Mouse (Mus musculus) olfactory bulb, adult 2 months (tissue): ENCODE data around the gene Dapp1. TPM values are rescaled to one million over a fixed set of nuclear protein-coding genes. Genes with fewer than 3 reads are reported as not detected.
"Not testable (repeated sequence)": the region's sequence is repeated elsewhere in the genome, so short reads cannot be mapped to it uniquely, and the experiment has no call there.

Experiments used
- H3K27ac ChIP-seq: fragments of 200-500 bp; 2 replicates; pipeline ENCODE4 v1.5.1; 2012; ENCODE audit warnings: low read depth, low read length; ENCODE audit not compliant: insufficient read depth
- H3K4me1 ChIP-seq: fragments of 200-500 bp; 2 replicates; pipeline ENCODE4 v1.6.1; 2012; ENCODE audit warnings: low read length; ENCODE audit not compliant: control insufficient read depth, insufficient read depth
- H3K4me3 ChIP-seq: fragments of 200-500 bp; 2 replicates; pipeline ENCODE4 v1.5.1; 2012; ENCODE audit warnings: mild to moderate bottlenecking, low read depth, low read length, moderate library complexity; ENCODE audit not compliant: insufficient read depth
- CTCF ChIP-seq: fragments of 200-500 bp; IDR thresholded peaks from 2 replicates; pipeline ENCODE4 v1.5.1; 2012; ENCODE audit warnings: low read depth, mild to moderate bottlenecking, low read length, moderate library complexity; ENCODE audit not compliant: insufficient read depth
- POLR2A ChIP-seq: fragments of 200-500 bp; IDR thresholded peaks from 2 replicates; pipeline ENCODE4 v1.6.1; 2012; ENCODE audit warnings: mild to moderate bottlenecking, low read depth, low read length, moderate library complexity; ENCODE audit not compliant: insufficient read depth
- WGBS: fragments of 180-500 bp; shearing (Covaris S2); methylation state at CpG from one replicate; pipeline ENCODE4 v1.1.7; 2018; 5-methylcytosine and 5-hydroxymethylcytosine counted together
- polyA plus RNA-seq: library from polyadenylated mRNA; stranded (reverse); fragments of >200 nt; gene quantifications from 2 replicates; pipeline ENCODE4 v1.2.4, GENCODE M21; 2012; ENCODE audit warnings: low replicate concordance; ENCODE audit not compliant: missing spikeins, insufficient read depth, insufficient read length

Dapp1 gene
- polyA plus RNA-seq, 1 experiment = not detected

DNA sequence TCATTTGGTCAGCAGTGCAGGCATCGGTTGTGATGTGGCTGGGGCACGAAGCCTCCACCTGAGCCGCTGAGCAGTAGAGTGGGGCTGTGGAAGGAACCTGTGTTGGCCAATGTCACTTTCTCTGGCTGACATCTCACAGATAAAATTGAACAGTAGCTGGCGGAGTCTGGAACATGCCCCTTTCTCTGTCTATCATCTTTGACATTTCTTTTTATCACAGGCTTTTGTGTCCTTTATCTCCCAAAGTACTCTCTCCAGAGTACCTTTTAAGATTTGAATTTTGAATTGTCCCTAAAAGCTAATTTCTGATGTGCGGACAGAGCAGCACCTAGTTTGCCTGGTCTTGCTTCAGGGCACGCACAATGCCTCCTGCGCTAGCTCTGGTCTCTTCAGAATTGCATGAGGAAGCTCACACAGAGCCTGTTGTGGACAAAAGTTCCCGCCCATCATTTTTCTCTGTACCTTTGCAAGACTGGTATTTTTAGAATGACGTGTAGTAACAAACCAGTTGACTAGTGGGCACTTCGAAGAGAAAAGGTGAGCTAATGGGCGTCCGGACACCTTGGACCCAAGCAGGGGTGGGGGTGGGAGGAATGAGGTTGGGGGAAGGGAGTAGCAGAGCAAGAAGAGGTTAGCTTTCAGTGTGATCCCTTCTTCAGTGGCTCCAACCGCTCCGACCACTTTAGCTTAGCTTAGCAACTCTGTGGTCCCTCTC lies 13.1 kb downstream of the Dapp1 start:
- Histone ChIP-seq H3K27ac (no peak overlapping the region), H3K4me3 (no peak overlapping the region), H3K4me1 (peaks cover 5% of the 10 kb centered on the region; the same call in 1 of the 2 replicates)
- 93% methylated on average over 14 of the region's 14 CpGs for WGBS
- TF ChIP-seq CTCF = no peak
- TF ChIP-seq POLR2A = no peak

DNA sequence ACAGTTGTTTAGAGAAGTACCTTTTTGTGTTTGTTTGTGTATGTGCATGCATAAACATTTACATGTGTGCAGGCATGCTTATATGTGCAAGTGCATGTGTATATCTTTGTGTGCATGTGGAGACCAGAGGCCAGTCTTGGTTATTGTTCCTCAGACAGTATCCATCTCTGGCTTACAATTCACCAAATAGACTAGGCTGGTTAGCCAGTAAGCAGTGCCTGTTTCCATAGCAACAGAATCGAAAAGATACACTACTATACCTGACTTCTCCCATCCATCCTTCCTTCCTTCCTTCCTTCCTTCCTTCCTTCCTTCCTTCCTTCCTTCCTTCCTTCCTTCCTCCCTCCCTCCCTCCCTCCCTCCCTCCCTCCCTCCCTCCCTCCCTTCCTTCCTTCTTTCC lies 17.3 kb downstream of the Dapp1 start:
- H3K4me3 ChIP-seq, H3K4me1 ChIP-seq, H3K27ac ChIP-seq: not testable (repeated sequence)
- 17% methylated on average over 1 of the region's 1 CpGs for WGBS

GRCm38 (mm10) chr3:137963508-137963907 lies 17.8 kb downstream of the Dapp1 start:
- Histone ChIP-seq H3K27ac (no peak overlapping the region), H3K4me1 (peaks cover 3% of the 10 kb centered on the region; the same call in 1 of the 2 replicates), H3K4me3 (no peak overlapping the region)
- 76% methylated on average over 8 of the region's 8 CpGs for WGBS
- no peak for TF ChIP-seq CTCF
- no peak for TF ChIP-seq POLR2A

GRCm38 (mm10) chr3:137961736-137962385 lies 19.5 kb downstream of the Dapp1 start:
- H3K27ac ChIP-seq = no peak overlapping the region
- no peak for TF ChIP-seq CTCF
- no peak for TF ChIP-seq POLR2A
- H3K4me1 ChIP-seq = peaks cover 3% of the 10 kb centered on the region; the same call in 1 of the 2 replicates
- WGBS = 75% methylated on average over 8 of the region's 8 CpGs
- no peak overlapping the region for H3K4me3 ChIP-seq

DNA sequence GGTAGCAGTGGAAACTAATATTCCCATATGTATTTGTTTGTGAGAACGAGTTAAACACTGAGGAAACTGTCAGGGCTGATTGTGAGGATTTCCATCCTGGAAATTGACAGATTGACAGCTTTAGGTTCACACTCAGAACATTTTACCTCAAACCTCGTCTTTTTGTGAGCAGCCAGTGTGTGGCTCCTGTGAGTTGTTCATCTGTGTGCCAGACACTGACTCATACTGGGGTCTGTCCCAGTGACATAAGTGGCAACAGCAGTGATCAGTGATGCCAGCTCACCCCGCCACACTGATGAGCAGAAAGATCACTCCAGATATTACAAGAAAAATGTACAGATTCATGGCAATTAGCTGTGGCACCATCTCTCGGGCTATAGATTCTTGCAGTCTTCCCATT lies 21.9 kb downstream of the Dapp1 start:
- no peak overlapping the region for H3K27ac ChIP-seq
- TF ChIP-seq POLR2A (no peak), CTCF (no peak)
- H3K4me1 ChIP-seq = peaks cover 4% of the 10 kb centered on the region; the same call in 1 of the 2 replicates
- H3K4me3 ChIP-seq = no peak overlapping the region
- WGBS = 80% methylated on average over 4 of the region's 4 CpGs

- 98% methylated on average over 4 of the region's 4 CpGs for WGBS
- TF ChIP-seq POLR2A (no peak), CTCF (no peak)
- Histone ChIP-seq H3K4me1 (peaks cover 6% of the 10 kb centered on the region; the same call in 1 of the 2 replicates), H3K27ac (no peak overlapping the region), H3K4me3 (no peak overlapping the region)
Observed at GRCm38 (mm10) chr3:137958352-137958751, 23.0 kb downstream of the Dapp1 start.

GRCm38 (mm10) chr3:137957864-137958263 lies 23.5 kb downstream of the Dapp1 start:
- WGBS = 89% methylated on average over 9 of the region's 9 CpGs
- H3K27ac ChIP-seq = no peak overlapping the region
- H3K4me3 ChIP-seq = no peak overlapping the region
- TF ChIP-seq CTCF (no peak), POLR2A (no peak)
- peaks cover 9% of the 10 kb centered on the region; the same call in 1 of the 2 replicates for H3K4me1 ChIP-seq

- no peak for TF ChIP-seq CTCF
- TF ChIP-seq POLR2A = no peak
- 29% methylated on average over 16 of the region's 16 CpGs for WGBS
- Histone ChIP-seq H3K27ac (no peak overlapping the region), H3K4me3 (no peak overlapping the region), H3K4me1 (peaks cover 20% of the 10 kb centered on the region)
Observed at GRCm38 (mm10) chr3:137955560-137956081, 25.7 kb downstream of the Dapp1 start.

DNA sequence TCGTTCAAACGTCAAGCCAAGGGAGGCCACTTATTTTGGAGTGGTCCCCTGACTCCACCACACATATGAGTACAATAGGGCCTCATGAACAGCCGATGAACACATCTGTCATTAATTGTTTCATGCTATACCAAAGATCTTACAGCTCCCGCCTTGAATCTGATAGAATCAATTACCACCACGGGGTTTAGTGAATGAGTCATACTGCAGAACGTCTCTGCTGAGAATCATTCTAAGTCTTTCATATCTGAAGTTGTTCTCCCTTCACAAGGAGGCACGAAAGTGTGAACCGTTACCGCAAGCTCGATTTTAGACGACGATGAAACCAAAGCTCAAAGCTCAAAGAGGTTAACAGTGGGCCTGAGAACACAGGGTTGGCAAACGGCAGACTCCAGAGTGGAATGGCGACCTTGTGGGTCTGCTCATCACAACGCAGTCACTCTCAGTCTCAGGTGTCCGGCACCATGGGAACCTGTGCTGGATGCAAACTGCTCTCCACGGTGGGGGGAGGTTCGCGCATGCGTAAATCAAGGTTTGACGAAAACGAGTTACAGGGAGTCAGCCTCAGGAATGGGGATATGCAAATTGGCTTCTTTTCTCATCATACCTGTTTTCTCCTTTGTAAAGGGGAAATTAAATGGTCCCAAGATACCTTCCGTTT lies 27.0 kb downstream of the Dapp1 start:
- 70% methylated on average over 23 of the region's 23 CpGs for whole genome bisulfite sequencing
- Histone ChIP-seq H3K27ac (no peak overlapping the region), H3K4me3 (no peak overlapping the region), H3K4me1 (peaks cover 20% of the 10 kb centered on the region)
- TF ChIP-seq POLR2A (no peak), CTCF (no peak)
